Mouse (Mus musculus): ENCODE measurements around the gene Twf1.

Twf1 gene

DNA sequence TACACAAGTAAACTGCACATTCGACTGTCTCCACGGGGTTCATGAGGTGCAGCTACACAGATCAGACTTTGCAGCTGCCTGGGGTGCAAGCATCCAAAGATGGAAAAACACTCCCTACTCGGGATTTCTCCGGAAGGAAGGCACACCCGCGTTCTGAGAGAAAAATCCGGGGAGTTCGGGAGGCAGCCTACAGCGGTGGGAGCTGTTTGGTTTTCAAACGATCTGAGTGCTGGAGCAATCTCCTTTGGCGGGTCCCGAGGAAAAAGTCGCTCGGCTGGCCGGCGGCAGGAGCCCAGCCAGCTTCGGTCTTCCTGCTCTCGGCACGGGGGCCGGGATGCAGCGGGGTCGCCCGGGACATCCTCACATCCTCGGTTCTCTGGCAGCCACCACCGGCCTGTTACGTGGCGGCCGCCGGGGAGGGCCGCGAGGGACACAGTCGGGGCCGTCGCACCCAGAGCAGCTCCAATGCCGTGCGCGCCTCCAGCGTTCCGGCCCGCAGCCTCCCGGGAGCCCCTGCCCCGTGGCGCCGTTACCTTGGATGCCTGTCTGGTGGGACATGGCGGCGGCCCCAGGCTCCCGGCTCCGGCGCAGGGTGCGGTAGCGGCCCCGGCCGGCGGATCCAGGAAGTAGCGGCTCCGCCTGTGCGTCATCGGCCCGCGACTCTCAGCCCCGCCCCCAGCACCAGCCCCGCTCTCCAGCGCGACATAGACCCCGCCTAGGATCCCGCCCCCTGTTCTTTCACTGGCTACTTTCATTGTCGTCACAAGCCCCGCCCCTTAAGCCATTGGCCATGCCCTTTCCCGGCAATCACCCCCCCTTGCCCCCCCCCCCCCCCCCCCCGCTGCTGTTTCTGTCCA, at the start of gene Twf1:
Gene Twf1 (minus strand): TSS at position 671 of the 857 bp plus-strand sequence.
- peak; percentile 98 for DNase-seq (ENCODE audit: low spot score)

GRCm38 (mm10) chr15:94639126-94639525, 49.4 kb upstream of the Twf1 start:
- no peak for DNase-seq (ENCODE audit: low spot score)

DNA sequence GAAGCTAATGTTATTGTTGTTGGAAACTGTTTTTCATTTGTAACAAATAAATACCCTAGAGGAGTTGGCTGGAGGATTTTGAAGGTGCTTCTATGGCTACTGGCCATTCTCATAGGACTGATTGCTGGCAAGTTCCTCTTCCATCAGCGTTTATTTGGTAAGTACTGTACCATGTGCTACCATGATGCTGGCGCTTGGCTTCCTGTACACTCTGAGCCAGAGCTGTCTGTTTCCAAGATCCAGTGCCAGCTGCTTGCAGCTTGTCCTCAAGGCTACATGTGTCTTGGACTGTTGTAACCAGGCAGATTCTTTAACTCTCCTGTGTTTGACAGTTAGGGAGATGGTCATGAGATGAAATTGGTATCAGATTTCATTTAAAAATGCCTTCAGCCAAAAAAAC, 48.5 kb upstream of the Twf1 start:
- no peak for DNase-seq (ENCODE audit: low spot score)

- DNase-seq (ENCODE audit: low spot score), result no peak
Measured at GRCm38 (mm10) chr15:94634524-94634923, 44.8 kb upstream of the Twf1 start.

DNA sequence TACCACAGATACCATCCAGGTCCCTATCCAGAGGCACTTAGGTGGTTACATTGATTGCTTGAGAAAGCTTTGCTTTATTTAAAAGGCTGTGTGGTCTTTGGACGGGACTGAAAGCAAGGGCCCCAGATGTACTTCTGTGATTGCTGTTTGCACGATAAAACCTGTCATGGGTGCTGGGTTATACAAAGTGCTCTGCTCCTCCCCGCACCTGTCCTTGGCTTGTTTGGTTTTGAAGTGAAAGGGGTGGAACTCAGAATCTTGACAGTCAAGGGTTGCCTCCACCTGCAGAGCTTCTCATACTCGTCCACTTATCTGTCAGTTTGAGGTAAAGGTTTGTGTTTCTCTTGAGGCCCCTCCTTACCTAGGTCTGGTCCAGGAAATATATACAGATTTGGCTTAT, 40.9 kb upstream of the Twf1 start:
- no peak for DNase-seq (ENCODE audit: low spot score)

GRCm38 (mm10) chr15:94628830-94629601, 39.3 kb upstream of the Twf1 start, which contains the start of gene Tmem117:
Tmem117 (plus strand) TSS chr15:94629232.
- DNase-seq (ENCODE audit: low spot score), result peak; percentile 16

- DNase-seq (ENCODE audit: low spot score), result no peak
Measured at GRCm38 (mm10) chr15:94628463-94628829, 38.8 kb upstream of the Twf1 start.

DNA sequence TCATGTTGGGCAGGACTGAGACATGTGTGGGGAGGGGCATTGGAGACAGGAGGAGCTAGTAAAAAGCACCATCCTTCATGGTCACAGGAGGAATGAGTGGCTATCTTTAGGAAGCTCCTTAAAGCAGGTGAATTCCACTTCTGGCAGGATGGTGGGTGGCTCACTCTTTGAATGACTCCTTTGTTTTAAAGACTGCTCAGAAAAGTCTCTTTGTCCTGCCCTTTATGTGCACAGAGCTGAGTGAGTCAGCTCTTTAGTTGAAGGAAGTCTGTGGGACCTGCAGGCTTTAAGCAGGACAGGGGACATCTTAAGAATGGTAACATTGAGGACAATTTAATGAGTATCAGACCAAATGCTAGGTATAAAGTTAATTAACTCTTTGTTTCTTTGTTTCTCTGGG, 31.2 kb upstream of the Twf1 start:
- no peak for DNase-seq (ENCODE audit: low spot score)

DNA sequence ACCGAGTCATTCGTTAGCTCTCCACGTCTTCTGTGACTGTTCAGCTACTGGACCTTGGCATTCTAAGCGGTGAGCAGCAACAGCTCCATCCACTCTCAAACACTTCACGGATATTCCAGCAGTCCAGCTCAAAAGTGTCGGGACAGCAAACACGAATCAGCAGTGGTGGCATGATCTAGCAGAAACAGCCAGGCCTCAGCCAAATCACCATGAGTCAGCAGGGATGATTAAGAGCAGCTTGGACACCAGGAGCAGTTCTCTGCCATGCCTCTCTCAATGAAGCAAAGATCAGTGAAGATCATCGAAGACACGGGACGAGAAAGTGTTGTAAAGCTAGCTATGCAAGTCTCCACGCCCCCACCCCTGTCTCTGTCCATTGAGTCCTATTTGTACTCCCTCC, 26.3 kb upstream of the Twf1 start:
- DNase-seq (ENCODE audit: low spot score), result no peak

GRCm38 (mm10) chr15:94607768-94608167, 18.1 kb upstream of the Twf1 start:
- no peak for DNase-seq (ENCODE audit: low spot score)

DNA sequence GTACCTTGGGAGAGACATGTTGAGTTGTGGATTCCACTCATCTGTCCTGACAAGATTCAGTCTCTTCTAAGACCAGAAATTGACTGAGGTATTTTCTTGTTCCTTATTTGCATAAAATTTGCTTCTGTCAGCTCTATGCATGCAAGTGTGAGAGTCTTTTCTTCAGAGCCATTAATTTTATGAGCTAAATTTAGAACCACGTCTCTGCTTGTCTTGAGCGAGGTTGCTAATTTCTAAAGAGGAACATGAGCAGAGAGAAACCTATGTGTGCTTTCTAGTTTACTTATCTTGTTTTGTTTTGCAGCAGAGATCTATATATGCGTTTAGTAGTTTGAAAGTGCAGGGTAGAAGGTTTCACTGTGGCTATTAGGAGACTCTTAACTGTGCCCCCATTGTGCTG, 12.8 kb upstream of the Twf1 start:
- no peak for DNase-seq (ENCODE audit: low spot score)

- peak; percentile 26 for DNase-seq (ENCODE audit: low spot score)
Measured at GRCm38 (mm10) chr15:94601339-94601738, 11.7 kb upstream of the Twf1 start.

- no peak for DNase-seq (ENCODE audit: low spot score)
Measured at GRCm38 (mm10) chr15:94600145-94600707, 10.5 kb upstream of the Twf1 start.

DNA sequence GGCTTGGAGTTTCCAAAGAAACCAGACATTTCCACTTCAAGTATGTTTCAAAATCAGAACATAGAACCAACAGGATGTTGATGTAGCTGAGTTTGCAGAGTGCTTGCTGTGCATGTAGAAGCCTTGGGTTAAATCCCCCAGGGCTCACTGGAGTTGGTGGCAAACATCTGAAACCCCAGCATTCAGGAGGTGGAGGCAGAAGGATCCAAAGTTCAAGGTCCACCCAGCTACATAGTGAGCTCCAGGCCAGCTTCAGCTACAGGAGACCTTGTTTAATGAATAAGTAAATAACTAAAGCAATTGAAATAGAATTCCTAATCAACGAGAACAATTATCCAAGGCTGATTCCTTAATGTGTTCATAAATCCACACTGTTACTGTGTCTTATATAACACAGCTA, 3.9 kb upstream of the Twf1 start:
- no peak for DNase-seq (ENCODE audit: low spot score)

- no peak for DNase-seq (ENCODE audit: low spot score)
Measured at GRCm38 (mm10) chr15:94591356-94591755, 1.7 kb upstream of the Twf1 start.

DNA sequence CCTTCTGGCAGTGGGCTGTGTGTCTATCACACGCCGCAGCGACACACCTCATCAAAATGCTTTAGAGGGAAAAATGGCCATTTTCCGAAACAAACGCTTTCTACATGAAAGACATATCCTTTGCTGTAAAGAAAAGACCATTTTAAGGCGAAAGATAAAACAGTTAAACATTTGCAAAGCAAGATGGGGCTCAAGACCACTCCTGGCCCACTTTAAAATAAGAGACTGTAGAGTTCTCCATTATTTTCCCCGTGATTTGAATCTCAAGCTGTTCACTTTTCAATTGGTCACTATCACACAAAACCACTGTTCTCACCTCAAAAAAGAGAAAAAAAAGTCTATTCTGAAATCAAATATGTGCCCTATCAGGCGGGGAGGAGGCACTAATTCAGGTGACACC, 394 bp upstream of the Twf1 start:
- no peak for DNase-seq (ENCODE audit: low spot score)

- DNase-seq (ENCODE audit: low spot score), result no peak
Measured at GRCm38 (mm10) chr15:94587826-94588715, 1.6 kb downstream of the Twf1 start.

- no peak for DNase-seq (ENCODE audit: low spot score)
Measured at GRCm38 (mm10) chr15:94584738-94585137, 5.0 kb downstream of the Twf1 start.

- no peak for DNase-seq (ENCODE audit: low spot score)
Measured at GRCm38 (mm10) chr15:94583153-94583552, 6.5 kb downstream of the Twf1 start.

DNA sequence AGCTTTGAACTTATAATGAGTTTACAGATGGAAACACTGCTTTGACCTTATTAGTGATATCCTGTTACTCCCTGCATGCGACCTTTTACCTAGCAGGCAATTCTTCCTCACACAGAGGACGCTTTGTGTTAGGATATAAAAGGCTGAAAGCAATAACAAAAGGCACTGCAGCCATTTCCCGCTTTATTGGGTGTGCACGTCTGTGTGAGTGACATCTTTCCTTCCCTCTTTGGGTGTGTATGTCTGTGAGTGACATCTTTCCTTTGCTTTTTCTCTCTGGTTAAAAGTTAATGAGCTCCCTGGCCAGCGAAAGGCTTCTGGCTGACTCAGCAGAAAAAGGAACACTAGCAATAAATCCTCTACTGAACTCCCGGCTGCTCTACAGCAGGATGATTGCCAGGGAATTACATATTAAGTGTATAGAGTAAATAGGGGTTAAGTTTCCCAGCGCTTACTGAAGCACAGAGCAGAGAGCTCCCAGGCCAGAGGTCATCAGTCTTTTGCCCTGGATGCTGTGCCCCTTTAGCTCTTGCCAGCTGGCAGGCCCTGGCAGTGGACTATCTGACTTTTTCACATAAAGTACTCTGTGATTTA, 7.6 kb downstream of the Twf1 start:
- no peak for DNase-seq (ENCODE audit: low spot score)

GRCm38 (mm10) chr15:94574566-94575268, 15.0 kb downstream of the Twf1 start:
- no peak for DNase-seq (ENCODE audit: low spot score)
